Mouse (Mus musculus) hindbrain, embryonic 11.5 days (tissue): ENCODE measurements around the gene Osbp. TPM values are rescaled to one million over a fixed set of nuclear protein-coding genes. Genes with fewer than 3 reads are reported as not detected.

Source experiments
- ATAC-seq: fragments of 200-750 bp; cut with Nextera tagmentation; 2 replicates; pipeline ENCODE4 v1.8.0; 2017; ENCODE audit warnings: mild to moderate bottlenecking, moderate TSS enrichment, moderate library complexity; ENCODE audit not compliant: low FRiP score
- DNase-seq: peaks from one replicate; pipeline ENCODE4 v3.0.0-alpha.2; 2015; ENCODE audit warnings: low spot score
- H3K27ac ChIP-seq: fragments of 300-500 bp; sonication (generic); 2 replicates; pipeline ENCODE4 v1.5.1; 2014; ENCODE audit warnings: mild to moderate bottlenecking, low read depth, low read length
- H3K27me3 ChIP-seq: fragments of 300-500 bp; sonication (generic); 2 replicates; pipeline ENCODE4 v1.6.1; 2014; ENCODE audit warnings: mild to moderate bottlenecking, low read length, moderate library complexity, mixed read lengths; ENCODE audit not compliant: control insufficient read depth, insufficient read depth
- H3K36me3 ChIP-seq: fragments of 300-500 bp; sonication (generic); 2 replicates; pipeline ENCODE4 v1.6.1; 2014; ENCODE audit warnings: mild to moderate bottlenecking, low read length, moderate library complexity, mixed read lengths; ENCODE audit not compliant: control insufficient read depth, insufficient read depth
- H3K4me1 ChIP-seq: fragments of 300-500 bp; sonication (generic); replicated peaks from 2 replicates; pipeline ENCODE4 v1.6.1; 2014; ENCODE audit warnings: low read length, mixed read lengths; ENCODE audit not compliant: control insufficient read depth, insufficient read depth
- H3K4me2 ChIP-seq: fragments of 300-500 bp; sonication (generic); replicated peaks from 2 replicates; pipeline ENCODE4 v1.6.1; 2014; ENCODE audit warnings: mild to moderate bottlenecking, low read depth, low read length
- H3K4me3 ChIP-seq: fragments of 300-500 bp; sonication (generic); 2 replicates; pipeline ENCODE4 v1.5.1; 2014; ENCODE audit warnings: low read depth, low read length
- H3K9ac ChIP-seq: fragments of 300-500 bp; sonication (generic); 2 replicates; pipeline ENCODE4 v1.6.1; 2014; ENCODE audit warnings: low read depth, low read length
- H3K9me3 ChIP-seq: fragments of 300-500 bp; sonication (generic); 2 replicates; pipeline ENCODE4 v1.6.1; 2016; ENCODE audit warnings: low read length; ENCODE audit not compliant: control insufficient read depth
- WGBS: fragments of 180-500 bp; shearing (Covaris S2); extraction: QIAGEN DNeasy Blood & Tissue Kit; methylation state at CpG from one replicate; pipeline ENCODE4 v1.1.7; 2014; 5-methylcytosine and 5-hydroxymethylcytosine counted together
- polyA plus RNA-seq: library from polyadenylated mRNA; unstranded; fragments of >200 nt; fragmentation: Nextera tagmentation; extraction: Ambion mirVana; gene quantifications from 2 replicates; pipeline ENCODE4 v1.2.1, GENCODE M21; 2014

Gene Osbp
- polyA plus RNA-seq, 1 experiment from 2014 or later, result 8.3 TPM

- no peak for ATAC-seq
- no peak within 1 kb of the TSS for H3K27ac ChIP-seq
- no peaks in the 10 kb centered on the region for H3K36me3 ChIP-seq
- DNase-seq, result no peak
- 77% methylated on average over 2 of the region's 2 CpGs for WGBS
- H3K4me3 ChIP-seq, result no peak within 1 kb of the TSS
- no peak within 1 kb of the TSS for H3K4me2 ChIP-seq
- no peaks in the 10 kb centered on the region for H3K9me3 ChIP-seq
- no peaks in the 10 kb centered on the region for H3K27me3 ChIP-seq
- H3K9ac ChIP-seq, result no peak within 1 kb of the TSS
- H3K4me1 ChIP-seq, result no peaks in the 10 kb centered on the region
Measured at GRCm38 (mm10) chr19:12041217-12041616, 75.5 kb downstream of the Osbp start, which contains the start of gene Olfr1423. TSS of gene Olfr1423 (minus strand) at chr19:12041317.

- H3K4me3 ChIP-seq, result no peak overlapping the region
- no peak overlapping the region for H3K9ac ChIP-seq
- no peaks in the 10 kb centered on the region for H3K4me1 ChIP-seq
- H3K27ac ChIP-seq, result no peak overlapping the region
- no peaks in the 10 kb centered on the region for H3K36me3 ChIP-seq
- no peak for DNase-seq
- H3K27me3 ChIP-seq, result no peaks in the 10 kb centered on the region
- no peak for ATAC-seq
- no peaks in the 10 kb centered on the region for H3K9me3 ChIP-seq
- WGBS, result 92% methylated on average over 5 of the region's 5 CpGs
- H3K4me2 ChIP-seq, result no peak overlapping the region
Measured at GRCm38 (mm10) chr19:12043163-12043562, 77.4 kb downstream of the Osbp start.

Other genes with a start within 250 kb of the Osbp start
- gene Gif, start 218.4 kb upstream of the Osbp start, polyA plus RNA-seq, result not detected in 2 replicates
- gene Mrpl16, start 195.6 kb upstream of the Osbp start, polyA plus RNA-seq, result 49.2 and 50.8 TPM in 2 replicates
- gene Stx3, start 146.5 kb upstream of the Osbp start, polyA plus RNA-seq, result 6.7 and 8.1 TPM in 2 replicates
- gene Olfr1417, start 126.7 kb upstream of the Osbp start, polyA plus RNA-seq, result 0.12 TPM in 1 of 2 replicates, not detected in the other
- gene Olfr1418, start 104.9 kb upstream of the Osbp start, polyA plus RNA-seq, result not detected in 2 replicates
- not detected in 2 replicates for gene Olfr1419, start 90.8 kb upstream of the Osbp start, polyA plus RNA-seq
- 0.15 TPM in 1 of 2 replicates, not detected in the other for gene Olfr1420, start 79.4 kb upstream of the Osbp start, polyA plus RNA-seq
- 26.5 and 29.2 TPM in 2 replicates for gene Patl1, start 53.5 kb upstream of the Osbp start, polyA plus RNA-seq
- not detected in 2 replicates for gene Olfr1423, start 75.4 kb downstream of the Osbp start, polyA plus RNA-seq
- not detected in 2 replicates for gene Olfr1424, start 96.7 kb downstream of the Osbp start, polyA plus RNA-seq
- not detected in 2 replicates for gene Olfr1425, start 111.8 kb downstream of the Osbp start, polyA plus RNA-seq
- gene Olfr1426, start 126.1 kb downstream of the Osbp start, polyA plus RNA-seq, result not detected in 2 replicates
- gene Olfr1427, start 137.4 kb downstream of the Osbp start, polyA plus RNA-seq, result not detected in 2 replicates
- not detected in 2 replicates for gene Olfr1428, start 150.0 kb downstream of the Osbp start, polyA plus RNA-seq
- not detected in 2 replicates for gene Olfr76, start 157.3 kb downstream of the Osbp start, polyA plus RNA-seq
- gene Olfr1555-ps1, start 204.2 kb downstream of the Osbp start, polyA plus RNA-seq, result not detected in 2 replicates
- not detected in 2 replicates for gene Olfr1431, start 234.7 kb downstream of the Osbp start, polyA plus RNA-seq